Comparison of ENCODE assay signal across 26 mouse cellular contexts in genomic region chr7:109325169-109325568, GRCm38 (mm10).
DNase-seq lines count a peak whose midpoint lies in the region; ATAC-seq lines count a peak whose summit lies in the region.
"Had no signal": no experiment of that assay in that cellular context is flagged by ENCODE, and none has a peak within 500 bp of the region (broad histone marks: within the 10 kb centered on the region; RNA-seq: fewer than 3 reads in every experiment).

No protein-coding gene starts in this region.

- DNase-seq in left cerebral cortex, postnatal 4 days, result peak; percentile 3
- DNase-seq in left cerebral cortex, adult 8-10 months (ENCODE audit: low spot score in 2 of 2), result no peak
- DNase-seq in cerebellum, adult 8-10 months, result peak; percentile 13
- peak; percentile 20 to 30 for DNase-seq in cerebellum, postnatal 36 days
- DNase-seq in lung, postnatal 25 days (ENCODE audit: low spot score), result no peak
- DNase-seq: adrenal gland, postnatal 14 days; gastrocnemius, postnatal 14 days; heart, adult 11 months; heart, postnatal 10 days; kidney, adult 8-10 months; kidney, postnatal 14 days; lung, embryonic 14.5 days; lung, postnatal 36 days; right cerebral cortex, adult 18-20 months; thymus, adult 18-20 months; thymus, postnatal 36 days had no signal

- no peaks in the 10 kb centered on the region for H3K9me3 ChIP-seq in forebrain, embryonic 13.5 days (replicated peaks)
- no peaks in the 10 kb centered on the region for H3K9me3 ChIP-seq in forebrain, embryonic 12.5 days
- H3K9me3 ChIP-seq in heart, embryonic 11.5 days (replicated peaks; ENCODE audit: control insufficient read depth, low read length), result no peaks in the 10 kb centered on the region
- H3K9me3 ChIP-seq: embryonic facial prominence, embryonic 15.5 days; heart, embryonic 12.5 days; limb, embryonic 15.5 days; neural tube, embryonic 15.5 days had no signal

- 75% methylated on average over 9 of the region's 9 CpGs for WGBS in forebrain, embryonic 13.5 days
- 86% methylated on average over 9 of the region's 9 CpGs for WGBS in forebrain, embryonic 12.5 days
- 84% methylated on average over 9 of the region's 9 CpGs for WGBS in heart, embryonic 11.5 days (ENCODE audit: insufficient replicate concordance)

- no peaks in the 10 kb centered on the region for H3K27me3 ChIP-seq in forebrain, embryonic 13.5 days
- no peaks in the 10 kb centered on the region for H3K27me3 ChIP-seq in forebrain, embryonic 12.5 days
- H3K27me3 ChIP-seq in heart, embryonic 11.5 days (ENCODE audit: control insufficient read depth, insufficient read depth, low read length), result no peaks in the 10 kb centered on the region
- H3K27me3 ChIP-seq: embryonic facial prominence, embryonic 15.5 days; heart, embryonic 12.5 days; limb, embryonic 15.5 days; neural tube, embryonic 15.5 days had no signal

- ATAC-seq in forebrain, embryonic 13.5 days, result no peak
- ATAC-seq in forebrain, embryonic 12.5 days (ENCODE audit: low FRiP score), result no peak
- ATAC-seq in heart, embryonic 11.5 days (replicated peaks; ENCODE audit: insufficient number of reproducible peaks, low FRiP score, low TSS enrichment), result no peak
- ATAC-seq: CD4-positive, CD25-positive, alpha-beta regulatory T cell, adult 4 months; inflammation-experienced regulatory T-cells, adult 6 months had no signal

- H3K9ac ChIP-seq in forebrain, embryonic 13.5 days, result no peak overlapping the region
- H3K9ac ChIP-seq in forebrain, embryonic 12.5 days, result no peak overlapping the region
- no peak overlapping the region for H3K9ac ChIP-seq in heart, embryonic 11.5 days (ENCODE audit: low read depth, low read length)
- H3K9ac ChIP-seq: embryonic facial prominence, embryonic 15.5 days; heart, embryonic 12.5 days; limb, embryonic 15.5 days; liver, embryonic 14.5 days; lung, embryonic 14.5 days; neural tube, embryonic 15.5 days had no signal

- H3K4me3 ChIP-seq in forebrain, embryonic 13.5 days, result no peak overlapping the region
- no peak overlapping the region for H3K4me3 ChIP-seq in forebrain, embryonic 12.5 days (replicated peaks)
- no peak overlapping the region for H3K4me3 ChIP-seq in heart, embryonic 11.5 days (ENCODE audit: low read depth, low read length)
- H3K4me3 ChIP-seq: embryonic facial prominence, embryonic 15.5 days; heart, embryonic 12.5 days; limb, embryonic 15.5 days; neural tube, embryonic 15.5 days had no signal

- H3K36me3 ChIP-seq in forebrain, embryonic 13.5 days (ENCODE audit: poor library complexity, severe bottlenecking), result no peaks in the 10 kb centered on the region
- no peaks in the 10 kb centered on the region for H3K36me3 ChIP-seq in forebrain, embryonic 12.5 days (replicated peaks)
- H3K36me3 ChIP-seq in heart, embryonic 11.5 days (ENCODE audit: control insufficient read depth, insufficient read depth, low read length), result no peaks in the 10 kb centered on the region
- H3K36me3 ChIP-seq: embryonic facial prominence, embryonic 15.5 days; heart, embryonic 12.5 days; limb, embryonic 15.5 days; neural tube, embryonic 15.5 days had no signal

- peaks cover 17% of the 10 kb centered on the region for H3K4me1 ChIP-seq in forebrain, embryonic 13.5 days
- no peaks in the 10 kb centered on the region; the same call in 1 of the 2 replicates for H3K4me1 ChIP-seq in forebrain, embryonic 12.5 days
- H3K4me1 ChIP-seq in heart, embryonic 11.5 days (ENCODE audit: control insufficient read depth, insufficient read depth, low read length), result no peaks in the 10 kb centered on the region
- H3K4me1 ChIP-seq: embryonic facial prominence, embryonic 15.5 days; heart, embryonic 12.5 days; limb, embryonic 15.5 days; neural tube, embryonic 15.5 days had no signal

- no peak overlapping the region for H3K4me2 ChIP-seq in forebrain, embryonic 13.5 days
- no peak overlapping the region for H3K4me2 ChIP-seq in forebrain, embryonic 12.5 days
- H3K4me2 ChIP-seq in heart, embryonic 11.5 days, result no peak overlapping the region
- H3K4me2 ChIP-seq: embryonic facial prominence, embryonic 15.5 days; heart, embryonic 12.5 days; limb, embryonic 15.5 days; lung, embryonic 14.5 days; neural tube, embryonic 15.5 days had no signal

- intact Hi-C loops in left cerebral cortex, postnatal 4 days (cut with DNase I), result no loop called here

- H3K27ac ChIP-seq in forebrain, embryonic 13.5 days, result peak overlapping the region; percentile 41
- no peak overlapping the region for H3K27ac ChIP-seq in forebrain, embryonic 12.5 days
- H3K27ac ChIP-seq in heart, embryonic 11.5 days (ENCODE audit: low read depth, low read length), result no peak overlapping the region
- H3K27ac ChIP-seq: embryonic facial prominence, embryonic 15.5 days; limb, embryonic 15.5 days; liver, embryonic 14.5 days; neural tube, embryonic 15.5 days had no signal

Comparison
In these comparisons a context has a peak if more than half of its experiments do, and no peak if none do; other contexts are left out.
1. DNase-seq: peak in left cerebral cortex, postnatal 4 days (single experiment), cerebellum, adult 8-10 months (single experiment) and cerebellum, postnatal 36 days (2 of 2); none in left cerebral cortex, adult 8-10 months (0 of 2) and lung, postnatal 25 days (single experiment).